Mouse (Mus musculus) lung, embryonic 15.5 days (tissue): ENCODE data around the gene Abhd16b. TPM values are rescaled to one million over a fixed set of nuclear protein-coding genes. Genes with fewer than 3 reads are reported as not detected.

ENCODE experiments used
- ATAC-seq: fragments of 200-750 bp; cut with Nextera tagmentation; 2 replicates; pipeline ENCODE4 v1.8.0; 2017; ENCODE audit warnings: moderate number of reproducible peaks, borderline replicate concordance; ENCODE audit not compliant: low FRiP score, low TSS enrichment; ENCODE audit errors: extremely low read depth
- H3K27ac ChIP-seq: fragments of 300-500 bp; sonication (generic); 2 replicates; pipeline ENCODE4 v1.5.1; 2015; ENCODE audit warnings: moderate library complexity, mild to moderate bottlenecking, inconsistent platforms
- H3K27me3 ChIP-seq: fragments of 300-500 bp; sonication (generic); 2 replicates; pipeline ENCODE4 v1.6.1; 2015; ENCODE audit warnings: inconsistent platforms
- H3K36me3 ChIP-seq: fragments of 300-500 bp; sonication (generic); 2 replicates; pipeline ENCODE4 v1.6.1; 2015; ENCODE audit warnings: inconsistent platforms
- H3K4me1 ChIP-seq: fragments of 300-500 bp; sonication (generic); 2 replicates; pipeline ENCODE4 v1.6.1; 2015; ENCODE audit warnings: inconsistent platforms
- H3K4me2 ChIP-seq: fragments of 300-500 bp; sonication (generic); 2 replicates; pipeline ENCODE4 v1.6.1; 2015; ENCODE audit warnings: inconsistent platforms, mild to moderate bottlenecking, moderate library complexity
- H3K4me3 ChIP-seq: fragments of 300-500 bp; sonication (generic); 2 replicates; pipeline ENCODE4 v1.5.1; 2015; ENCODE audit warnings: mild to moderate bottlenecking, inconsistent platforms
- H3K9ac ChIP-seq: fragments of 300-500 bp; sonication (generic); 2 replicates; pipeline ENCODE4 v1.6.1; 2015; ENCODE audit warnings: inconsistent platforms
- H3K9me3 ChIP-seq: fragments of 300-500 bp; sonication (generic); 2 replicates; pipeline ENCODE4 v1.6.1; 2016; ENCODE audit warnings: inconsistent platforms
- WGBS: fragments of 180-500 bp; shearing (Covaris S2); methylation state at CpG from one replicate; pipeline ENCODE4 v1.1.7; 2015; 5-methylcytosine and 5-hydroxymethylcytosine counted together
- polyA plus RNA-seq: library from polyadenylated mRNA; unstranded; fragments of >200 nt; fragmentation: Nextera tagmentation; extraction: Ambion mirVana; gene quantifications from 2 replicates; pipeline ENCODE4 v1.2.1, GENCODE M21; 2015

Abhd16b gene
- polyA plus RNA-seq, 1 experiment from 2014 or later = 0.24 TPM

DNA sequence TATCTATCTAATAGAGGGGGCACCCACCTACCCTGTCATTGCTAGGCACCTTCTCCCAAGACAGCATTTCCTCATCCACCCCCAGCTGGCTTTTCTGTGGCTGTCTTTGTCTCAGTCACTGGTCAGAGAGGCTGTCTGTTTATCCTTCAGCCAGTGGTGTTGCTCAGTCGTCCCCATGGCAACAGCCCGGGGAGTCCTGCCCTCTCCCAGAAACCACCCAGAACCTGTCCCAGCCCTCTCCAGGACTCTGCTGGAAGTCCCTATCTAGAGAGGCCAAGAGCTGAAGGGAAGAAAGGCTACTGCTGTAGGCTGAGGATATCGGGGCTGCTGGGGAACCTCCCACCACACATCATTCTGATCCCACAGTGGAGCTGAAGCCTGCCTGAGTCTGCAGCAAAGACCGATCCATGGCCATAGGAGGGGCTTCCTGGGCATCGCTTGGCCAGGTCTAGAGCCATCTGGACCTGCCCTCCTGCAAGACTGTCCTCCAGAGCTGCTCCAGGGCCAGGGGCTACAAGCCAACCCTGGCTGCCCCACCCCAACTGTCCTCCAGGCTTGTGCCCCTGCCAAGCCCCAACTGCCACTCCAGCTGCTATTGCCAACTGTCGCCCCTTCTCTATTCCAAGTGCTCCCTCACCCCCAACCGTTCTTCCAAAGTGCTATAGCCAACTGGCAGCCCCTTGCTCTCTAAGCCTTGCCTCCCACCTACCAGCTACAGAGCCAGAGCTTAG lies 29.8 kb upstream of the Abhd16b start:
- Histone ChIP-seq H3K27ac (no peak overlapping the region), H3K4me2 (no peak overlapping the region), H3K9ac (no peak overlapping the region), H3K9me3 (no peaks in the 10 kb centered on the region), H3K4me3 (no peak overlapping the region), H3K4me1 (peaks cover 17% of the 10 kb centered on the region), H3K36me3 (no peaks in the 10 kb centered on the region), H3K27me3 (peaks cover 5% of the 10 kb centered on the region; the same call in 1 of the 2 replicates)
- 36% methylated on average over 7 of the region's 7 CpGs for WGBS
- ATAC-seq = no peak

DNA sequence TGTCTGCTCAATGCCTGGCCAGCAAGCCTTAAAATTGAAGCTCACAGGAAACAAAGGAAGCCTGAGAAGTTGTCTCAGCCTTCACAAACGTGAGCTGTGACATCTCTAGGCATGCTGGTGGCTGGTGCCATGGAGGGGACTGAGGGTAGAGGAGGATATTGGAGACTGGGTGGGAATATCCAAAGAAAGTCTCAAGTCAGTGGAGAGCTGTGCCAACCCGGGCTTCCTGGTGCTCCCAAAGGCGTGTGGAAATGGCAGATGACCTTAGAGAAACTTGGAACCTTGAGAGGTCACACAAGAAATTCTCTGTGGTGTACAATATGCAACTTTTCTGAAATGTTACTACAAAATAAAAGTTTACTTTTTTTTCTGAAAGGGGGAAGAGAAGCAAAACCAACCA lies 27.6 kb upstream of the Abhd16b start:
- H3K36me3 ChIP-seq = no peaks in the 10 kb centered on the region
- WGBS = 51% methylated on average over 3 of the region's 3 CpGs
- no peak for ATAC-seq
- H3K4me2 ChIP-seq = no peak overlapping the region
- H3K9ac ChIP-seq = no peak overlapping the region
- peaks cover 4% of the 10 kb centered on the region for H3K4me1 ChIP-seq
- H3K4me3 ChIP-seq = no peak overlapping the region
- H3K27me3 ChIP-seq = no peaks in the 10 kb centered on the region; the same call in 1 of the 2 replicates
- no peak overlapping the region for H3K27ac ChIP-seq
- no peaks in the 10 kb centered on the region for H3K9me3 ChIP-seq

DNA sequence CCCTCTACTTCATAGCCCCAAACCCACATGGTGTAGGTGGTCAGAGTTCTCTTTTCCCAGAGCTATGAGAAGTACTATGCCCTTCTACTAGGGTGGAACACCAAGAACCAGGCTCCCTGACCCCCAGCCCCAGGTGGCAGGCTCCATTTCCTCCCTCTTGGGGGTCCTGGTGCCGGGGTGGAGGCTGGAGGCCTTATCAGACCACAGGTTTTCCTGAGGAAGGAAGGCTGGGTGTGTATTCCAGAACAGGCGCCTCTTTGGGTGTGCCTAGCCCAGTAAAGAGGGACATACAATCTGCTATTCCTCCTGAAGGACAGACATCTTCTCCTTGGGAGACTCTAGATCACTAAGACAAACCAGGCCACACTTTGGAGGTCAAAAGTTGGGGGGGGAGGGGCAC lies 22.7 kb upstream of the Abhd16b start:
- WGBS = 40% methylated on average over 2 of the region's 2 CpGs
- Histone ChIP-seq H3K9ac (no peak overlapping the region), H3K9me3 (no peaks in the 10 kb centered on the region), H3K27me3 (no peaks in the 10 kb centered on the region), H3K4me1 (peaks cover 16% of the 10 kb centered on the region), H3K4me3 (no peak overlapping the region), H3K36me3 (no peaks in the 10 kb centered on the region), H3K4me2 (no peak overlapping the region), H3K27ac (peak overlapping the region; percentile 57; the same call in 1 of the 2 replicates)
- ATAC-seq = no peak

DNA sequence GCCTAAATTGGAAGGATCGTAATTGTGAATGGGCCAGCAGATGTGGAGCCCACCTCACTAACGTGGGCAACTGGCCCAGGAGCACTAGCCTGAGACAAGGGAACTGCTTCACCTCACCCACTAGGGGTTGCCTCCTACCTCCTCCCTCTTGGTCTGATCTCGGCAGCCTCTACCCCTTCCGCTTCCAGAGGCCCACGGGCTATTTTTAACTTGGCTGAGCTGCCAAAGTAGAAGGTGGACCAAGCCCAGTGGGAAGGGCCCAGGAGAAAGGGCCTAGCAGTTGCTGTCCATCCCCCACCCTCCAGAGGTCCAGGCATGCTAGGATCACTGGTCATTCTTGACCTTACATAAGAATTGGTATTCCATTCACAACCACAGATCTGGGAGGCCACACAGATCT lies 21.8 kb upstream of the Abhd16b start:
- H3K9me3 ChIP-seq = no peaks in the 10 kb centered on the region
- H3K27me3 ChIP-seq = no peaks in the 10 kb centered on the region
- no peak overlapping the region for H3K4me3 ChIP-seq
- H3K27ac ChIP-seq = peak overlapping the region; percentile 57
- WGBS = 39% methylated on average over 5 of the region's 5 CpGs
- peaks cover 16% of the 10 kb centered on the region for H3K4me1 ChIP-seq
- H3K9ac ChIP-seq = no peak overlapping the region
- H3K36me3 ChIP-seq = no peaks in the 10 kb centered on the region
- 0 out of 2 replicates have a peak, but pooled peaks have one; percentile 23 for ATAC-seq
- H3K4me2 ChIP-seq = no peak overlapping the region

DNA sequence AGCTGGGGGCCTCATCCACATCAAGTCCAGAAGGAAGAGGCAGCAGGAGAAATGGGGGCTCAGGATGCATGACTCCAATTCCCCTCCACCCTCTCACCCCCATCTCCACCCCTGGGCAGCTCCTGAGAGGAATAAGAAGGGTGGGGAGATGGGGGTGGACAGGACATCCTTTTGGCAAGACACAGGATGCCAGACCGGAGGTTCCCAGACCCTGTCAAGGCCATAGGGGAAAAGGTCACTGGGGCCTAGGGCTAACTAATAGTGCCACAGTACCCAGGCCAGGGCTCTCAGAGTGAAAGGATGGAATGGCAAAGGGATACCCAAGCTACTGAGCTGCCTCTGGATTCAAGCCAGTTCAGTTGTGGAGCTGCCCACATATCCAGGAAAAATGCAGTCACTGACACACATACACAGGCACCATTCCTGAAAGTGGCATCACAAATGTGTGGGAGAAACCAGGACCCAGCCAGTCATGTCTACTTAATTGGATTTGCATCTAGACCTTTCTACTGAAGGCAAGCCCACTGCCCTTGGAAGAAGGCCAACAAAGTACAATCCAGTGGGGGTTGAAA lies 20.7 kb upstream of the Abhd16b start:
- Histone ChIP-seq H3K4me3 (no peak overlapping the region), H3K27me3 (no peaks in the 10 kb centered on the region), H3K4me1 (peaks cover 16% of the 10 kb centered on the region), H3K9ac (no peak overlapping the region), H3K27ac (peak overlapping the region; percentile 57; the same call in 1 of the 2 replicates), H3K36me3 (no peaks in the 10 kb centered on the region), H3K9me3 (no peaks in the 10 kb centered on the region), H3K4me2 (no peak overlapping the region)
- 53% methylated on average over 1 of the region's 1 CpGs for WGBS
- peak; percentile 49; the same call in 1 of the 2 replicates for ATAC-seq

DNA sequence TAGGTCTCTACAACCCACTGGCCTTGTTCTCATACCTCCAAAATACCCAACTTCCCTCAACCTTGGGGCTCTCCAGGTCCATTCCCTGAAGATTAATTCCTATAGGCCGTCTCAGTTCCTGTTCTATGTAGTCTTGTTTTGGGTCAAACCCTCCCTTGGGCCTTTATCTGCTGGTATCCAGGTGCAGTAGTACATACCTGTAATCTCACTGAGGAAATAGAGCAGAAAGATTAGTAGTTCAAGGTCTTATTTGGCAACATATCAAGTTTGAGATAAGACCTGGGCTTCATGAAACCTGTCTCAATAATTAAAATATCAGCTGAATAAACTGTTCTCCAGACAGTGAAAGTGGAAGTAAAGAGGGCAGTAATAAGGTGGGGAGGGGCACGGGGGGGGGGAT lies 9.9 kb upstream of the Abhd16b start:
- Histone ChIP-seq H3K4me2 (no peak overlapping the region), H3K27me3 (no peaks in the 10 kb centered on the region), H3K36me3 (no peaks in the 10 kb centered on the region), H3K9me3 (no peaks in the 10 kb centered on the region), H3K27ac (no peak overlapping the region), H3K4me3 (no peak overlapping the region), H3K4me1 (peaks cover 14% of the 10 kb centered on the region), H3K9ac (no peak overlapping the region)
- WGBS = 48% methylated on average over 2 of the region's 2 CpGs
- ATAC-seq = no peak

DNA sequence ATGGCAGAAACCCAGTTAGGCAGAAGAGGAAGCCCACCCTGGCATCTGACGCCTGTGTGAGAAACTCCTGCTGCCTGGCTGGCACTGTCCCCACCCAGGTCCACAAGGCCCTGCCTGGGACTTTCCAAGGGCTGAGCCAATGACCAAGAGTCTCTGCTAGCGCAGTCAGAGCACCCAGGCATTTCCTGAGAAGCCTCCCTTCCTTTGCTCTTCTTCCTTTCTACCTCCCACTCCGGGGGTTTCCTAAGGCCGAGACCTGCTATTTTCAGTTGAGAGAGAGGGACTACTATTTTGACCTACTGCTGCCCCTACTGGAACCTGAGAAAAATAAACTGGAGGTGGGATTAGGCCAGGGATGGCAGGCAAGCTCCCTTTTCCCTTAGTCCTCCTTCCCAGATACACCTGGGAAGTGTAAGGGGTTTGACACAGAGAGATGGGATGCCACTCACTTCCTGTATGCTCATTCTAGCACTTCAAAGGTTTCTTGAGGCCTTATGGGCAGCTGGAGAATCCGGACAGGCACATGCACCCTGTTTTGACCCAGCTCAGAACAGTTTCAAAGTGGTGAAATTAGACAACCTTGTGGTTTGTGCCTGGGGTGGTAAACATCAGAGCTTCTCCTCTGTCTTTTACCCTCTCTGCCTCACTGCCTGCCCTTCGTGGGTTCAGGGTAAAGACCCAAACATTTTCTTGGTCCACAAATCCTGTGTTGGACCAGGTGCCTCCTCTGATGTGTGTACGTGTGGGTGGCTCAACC lies 9.3 kb upstream of the Abhd16b start:
- no peaks in the 10 kb centered on the region for H3K27me3 ChIP-seq
- H3K36me3 ChIP-seq = no peaks in the 10 kb centered on the region
- no peak for ATAC-seq
- no peak overlapping the region for H3K9ac ChIP-seq
- peak overlapping the region; percentile 18; the same call in 1 of the 2 replicates for H3K27ac ChIP-seq
- H3K9me3 ChIP-seq = no peaks in the 10 kb centered on the region
- peak overlapping the region; percentile 4; the same call in 1 of the 2 replicates for H3K4me2 ChIP-seq
- no peak overlapping the region for H3K4me3 ChIP-seq
- peaks cover 17% of the 10 kb centered on the region for H3K4me1 ChIP-seq
- 24% methylated on average over 7 of the region's 7 CpGs for WGBS

DNA sequence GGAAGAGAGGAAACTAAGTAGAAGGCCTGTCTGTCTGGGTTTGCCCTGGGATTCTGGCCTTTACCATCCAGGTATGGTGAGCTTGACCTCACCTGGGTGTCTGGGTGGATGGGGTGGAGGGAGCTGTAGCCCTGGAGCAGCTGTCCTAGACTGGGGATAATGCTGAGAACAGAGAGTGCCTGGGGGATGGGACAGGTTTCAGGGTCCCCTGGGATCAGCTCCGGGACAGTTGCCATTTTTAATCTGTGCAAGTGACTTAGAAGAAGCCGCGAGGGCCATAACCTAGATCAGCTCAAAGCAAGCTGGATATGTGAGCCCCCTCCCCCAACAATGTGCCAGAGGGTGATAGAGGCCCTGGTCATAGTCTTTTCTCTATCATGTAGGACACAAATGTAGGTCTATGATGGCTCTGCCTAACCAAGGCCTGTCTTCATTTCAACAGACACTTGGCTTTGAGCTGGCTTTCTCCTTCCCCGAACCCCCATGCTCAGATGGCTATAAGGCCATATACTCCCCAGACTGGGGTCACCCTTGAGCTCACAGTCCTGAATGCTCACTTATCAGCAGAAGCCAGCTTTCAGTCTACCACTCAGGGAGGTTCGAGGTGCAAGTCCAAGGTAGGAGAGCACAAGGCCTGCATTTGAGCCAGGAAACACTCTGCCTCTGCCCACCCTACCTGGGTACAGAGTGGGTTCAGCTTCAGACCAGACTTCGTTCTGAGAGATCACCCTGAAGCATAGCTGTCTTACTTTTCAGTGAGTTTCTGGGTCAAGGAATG lies 8.4 kb upstream of the Abhd16b start:
- no peak for ATAC-seq
- Histone ChIP-seq H3K27ac (no peak overlapping the region), H3K9ac (no peak overlapping the region), H3K4me1 (peaks cover 17% of the 10 kb centered on the region), H3K27me3 (no peaks in the 10 kb centered on the region), H3K4me3 (no peak overlapping the region), H3K4me2 (no peak overlapping the region), H3K36me3 (no peaks in the 10 kb centered on the region), H3K9me3 (no peaks in the 10 kb centered on the region)
- WGBS = 65% methylated on average over 6 of the region's 6 CpGs

DNA sequence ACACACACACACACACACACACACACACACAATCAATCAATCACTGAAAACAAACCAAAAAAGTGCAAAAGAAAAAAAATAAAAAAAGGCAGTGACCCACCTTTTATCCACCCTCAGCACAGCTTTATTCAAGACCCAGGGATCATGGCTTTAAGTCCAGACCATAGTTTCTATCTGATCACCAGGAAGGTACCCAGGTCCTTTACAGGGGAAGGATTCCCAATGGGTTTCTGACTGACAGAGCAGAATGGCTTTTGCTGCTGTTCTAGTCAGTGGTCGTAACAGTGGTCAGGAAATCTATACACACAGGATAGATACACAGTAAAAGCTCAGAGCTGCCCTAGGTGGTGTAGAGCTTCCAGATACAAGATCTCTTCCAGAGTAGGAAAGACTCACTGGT lies 7.3 kb upstream of the Abhd16b start:
- no peak overlapping the region for H3K4me2 ChIP-seq
- H3K36me3 ChIP-seq = no peaks in the 10 kb centered on the region
- H3K27ac ChIP-seq = no peak overlapping the region
- H3K9me3 ChIP-seq = no peaks in the 10 kb centered on the region
- no peak overlapping the region for H3K9ac ChIP-seq
- 6% methylated on average over 1 of the region's 1 CpGs for WGBS
- no peak overlapping the region for H3K4me3 ChIP-seq
- H3K27me3 ChIP-seq = no peaks in the 10 kb centered on the region
- peaks cover 17% of the 10 kb centered on the region for H3K4me1 ChIP-seq
- ATAC-seq = no peak

DNA sequence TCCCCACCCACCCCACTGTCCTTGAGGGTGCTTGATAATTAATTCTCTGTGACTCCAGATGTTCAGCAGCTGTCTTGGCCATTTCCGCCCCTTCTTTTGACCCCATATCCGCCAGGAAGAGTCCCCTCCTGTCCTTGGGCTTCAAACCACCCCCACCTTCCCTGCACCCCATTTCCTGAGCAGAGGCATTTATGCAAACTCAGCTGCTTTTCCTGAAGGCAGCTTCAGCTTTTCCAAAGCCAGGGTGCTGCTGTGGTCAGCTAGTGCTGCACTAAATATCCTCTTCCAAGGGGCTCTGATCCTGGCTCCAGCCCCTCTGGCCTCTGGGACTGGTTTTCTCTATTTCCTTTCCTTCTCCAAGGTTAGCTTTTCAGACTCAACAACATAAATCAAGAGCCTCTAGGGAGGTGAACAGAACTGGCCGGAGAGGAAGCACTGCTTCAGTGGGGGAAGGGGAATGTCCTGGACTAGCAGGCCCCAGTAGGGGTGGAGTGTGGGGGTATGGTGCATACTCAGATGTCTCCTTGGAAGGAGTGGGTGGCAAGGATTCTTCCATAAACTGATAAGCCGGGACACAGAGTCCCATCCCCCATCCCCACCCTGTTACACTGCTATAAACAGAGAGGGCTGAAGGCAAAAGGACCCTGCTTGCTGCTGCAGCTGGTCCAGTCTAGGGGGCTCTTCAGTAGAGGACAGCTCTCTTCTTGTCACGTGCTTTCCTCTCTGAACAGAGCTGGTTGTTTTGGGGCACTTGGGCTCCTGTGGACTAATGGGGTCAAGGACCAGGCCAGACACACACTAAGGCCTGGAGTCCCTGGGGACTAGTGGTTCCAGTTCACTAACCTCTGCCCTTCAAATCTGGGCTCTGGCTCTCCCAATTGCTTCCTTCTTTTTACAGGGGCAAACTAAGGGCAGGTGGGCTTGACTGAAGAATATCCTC lies 5.4 kb upstream of the Abhd16b start:
- Histone ChIP-seq H3K27me3 (no peaks in the 10 kb centered on the region), H3K9ac (no peak overlapping the region), H3K4me2 (peak overlapping the region; percentile 7; the same call in 1 of the 2 replicates), H3K9me3 (no peaks in the 10 kb centered on the region), H3K4me3 (no peak overlapping the region), H3K36me3 (no peaks in the 10 kb centered on the region), H3K4me1 (peaks cover 17% of the 10 kb centered on the region), H3K27ac (peak overlapping the region; percentile 84)
- peak; percentile 92 for ATAC-seq
- WGBS = 18% methylated on average over 5 of the region's 5 CpGs
